Mouse (Mus musculus) heart, postnatal 0 days (tissue): Measurements from ENCODE around the gene Cyth3. TPM values are rescaled to one million over a fixed set of nuclear protein-coding genes. Genes with fewer than 3 reads are reported as not detected.

Source experiments
- ATAC-seq: fragments of 200-750 bp; cut with Nextera tagmentation; 2 replicates; pipeline ENCODE4 v1.8.0; 2017; ENCODE audit warnings: low read depth, moderate number of reproducible peaks, moderate library complexity; ENCODE audit not compliant: insufficient read depth
- DNase-seq: peaks from one replicate; pipeline ENCODE4 v3.0.0-alpha.2; 2016; ENCODE audit warnings: low spot score
- H3K27ac ChIP-seq: fragments of 300-500 bp; sonication (generic); 2 replicates; pipeline ENCODE4 v1.5.1; 2014; ENCODE audit warnings: low read depth, mild to moderate bottlenecking
- H3K27me3 ChIP-seq: fragments of 300-500 bp; sonication (generic); 2 replicates; pipeline ENCODE4 v1.6.1; 2014; ENCODE audit warnings: low read length, mixed read lengths; ENCODE audit not compliant: control insufficient read depth, insufficient read depth
- H3K36me3 ChIP-seq: fragments of 300-500 bp; sonication (generic); replicated peaks from 2 replicates; pipeline ENCODE4 v1.6.1; 2014; ENCODE audit warnings: low read length, mixed read lengths; ENCODE audit not compliant: control insufficient read depth, insufficient read depth
- H3K4me1 ChIP-seq: fragments of 300-500 bp; sonication (generic); 2 replicates; pipeline ENCODE4 v1.6.1; 2014; ENCODE audit warnings: antibody characterized with exemption; ENCODE audit not compliant: control insufficient read depth, insufficient read depth
- H3K4me2 ChIP-seq: fragments of 300-500 bp; sonication (generic); 2 replicates; pipeline ENCODE4 v1.6.1; 2014; ENCODE audit warnings: low read depth, mild to moderate bottlenecking, low read length, moderate library complexity
- H3K4me3 ChIP-seq: fragments of 300-500 bp; sonication (generic); 2 replicates; pipeline ENCODE4 v1.5.1; 2014; ENCODE audit warnings: low read depth, low read length
- H3K9ac ChIP-seq: fragments of 300-500 bp; sonication (generic); replicated peaks from 2 replicates; pipeline ENCODE4 v1.6.1; 2014; ENCODE audit warnings: low read depth, low read length, mixed read lengths
- H3K9me3 ChIP-seq: fragments of 300-500 bp; sonication (generic); replicated peaks from 2 replicates; pipeline ENCODE4 v1.6.1; 2016; ENCODE audit warnings: low read length; ENCODE audit not compliant: control insufficient read depth
- CTCF ChIP-seq: IDR thresholded peaks from 2 replicates; pipeline ENCODE4 v1.5.1; 2016; ENCODE audit warnings: antibody characterized with exemption, control low read depth, low read depth
- EP300 ChIP-seq: IDR thresholded peaks from 2 replicates; pipeline ENCODE4 v1.6.1; 2016; ENCODE audit warnings: antibody characterized with exemption, low read depth
- WGBS: fragments of 180-500 bp; shearing (Covaris S2); extraction: QIAGEN DNeasy Blood & Tissue Kit; methylation state at CpG from one replicate; pipeline ENCODE4 v1.1.7; 2014; 5-methylcytosine and 5-hydroxymethylcytosine counted together
- polyA plus RNA-seq: library from polyadenylated mRNA; unstranded; fragments of >200 nt; fragmentation: Nextera tagmentation; extraction: Ambion mirVana; gene quantifications from 2 replicates; pipeline ENCODE4 v1.2.1, GENCODE M21; 2015
- total RNA-seq: library from RNA; depleted of rRNA; stranded (reverse); fragments of >200 nt; gene quantifications from 2 replicates; pipeline ENCODE4 v1.2.3, GENCODE M21; 2014; ENCODE audit warnings: low replicate concordance

The Cyth3 gene
- total and polyA plus RNA-seq, 2 experiments from 2014 or later = 45.2 to 84.1 TPM

DNA sequence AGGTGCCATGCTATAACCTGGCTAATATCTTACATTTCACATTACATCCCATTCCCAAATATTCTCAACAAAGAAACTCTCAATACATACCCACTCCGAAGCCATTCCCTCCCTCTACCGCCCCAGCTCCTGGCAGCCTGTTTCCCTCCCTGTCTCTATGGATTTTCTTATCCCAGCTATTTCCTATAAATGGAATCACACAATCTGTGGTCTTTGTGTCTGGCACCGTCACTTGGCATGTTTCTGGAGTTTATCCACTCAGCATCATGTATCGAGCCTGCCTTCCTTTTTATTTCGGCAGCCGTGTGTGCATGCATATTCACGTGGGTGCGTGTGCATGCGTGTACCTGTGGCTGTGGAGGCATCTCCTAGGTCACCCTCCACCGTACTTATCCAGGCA is 14.1 kb upstream of the Cyth3 start:
- Histone ChIP-seq H3K9ac (no peak overlapping the region), H3K4me1 (no peaks in the 10 kb centered on the region), H3K27ac (no peak overlapping the region), H3K27me3 (no peaks in the 10 kb centered on the region), H3K36me3 (no peaks in the 10 kb centered on the region), H3K4me3 (no peak overlapping the region), H3K9me3 (no peaks in the 10 kb centered on the region), H3K4me2 (no peak overlapping the region)
- WGBS = 71% methylated on average over 10 of the region's 10 CpGs
- ATAC-seq = no peak
- DNase-seq = no peak
- TF ChIP-seq EP300 = no peak
- TF ChIP-seq CTCF = no peak

DNA sequence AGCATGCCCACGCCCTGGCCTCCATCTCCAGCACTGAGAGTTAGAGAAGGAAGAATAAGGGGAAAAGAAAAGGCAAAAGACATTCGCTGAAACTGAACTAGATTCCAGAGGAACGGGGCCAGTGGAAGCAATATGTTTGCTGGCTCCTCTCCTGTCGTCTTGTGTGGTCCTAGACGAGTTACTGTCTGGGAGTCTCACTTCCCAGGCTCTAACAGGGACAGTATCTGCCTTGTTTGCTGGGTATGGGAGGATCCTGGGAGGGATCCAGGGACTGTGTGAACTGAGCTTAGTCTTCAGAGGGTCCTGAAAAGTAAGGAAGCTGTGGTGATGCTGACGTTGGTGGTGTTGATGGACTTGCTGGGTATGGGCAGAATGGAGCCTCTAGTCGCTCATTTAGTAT is 10.3 kb upstream of the Cyth3 start:
- Histone ChIP-seq H3K4me1 (no peaks in the 10 kb centered on the region), H3K36me3 (no peaks in the 10 kb centered on the region), H3K4me2 (no peak overlapping the region), H3K27ac (no peak overlapping the region), H3K9me3 (no peaks in the 10 kb centered on the region), H3K27me3 (no peaks in the 10 kb centered on the region), H3K4me3 (no peak overlapping the region), H3K9ac (no peak overlapping the region)
- no peak for ATAC-seq
- WGBS = 74% methylated on average over 7 of the region's 7 CpGs
- no peak for DNase-seq
- TF ChIP-seq EP300 (no peak), CTCF (no peak)

DNA sequence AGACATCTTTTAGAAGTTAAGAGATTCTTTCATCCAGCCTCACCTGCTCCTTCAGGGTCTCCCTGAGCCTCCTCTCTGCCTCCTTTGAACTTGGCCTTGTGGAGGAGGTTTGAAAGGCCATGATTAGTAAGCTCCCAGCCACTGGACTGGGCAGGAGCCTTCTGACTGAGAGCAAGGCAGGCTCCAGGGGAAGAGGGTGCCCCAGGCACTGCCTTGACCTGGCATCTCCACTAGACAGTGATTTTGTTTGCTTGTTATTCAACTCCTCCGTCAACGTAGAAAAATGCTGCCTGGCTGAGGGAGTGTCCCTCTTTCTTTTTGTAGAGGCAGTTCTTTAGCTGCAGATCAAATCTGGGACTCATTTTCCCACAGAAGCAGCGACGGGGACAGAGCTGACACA is 9.0 kb upstream of the Cyth3 start:
- H3K27ac ChIP-seq = no peak overlapping the region
- no peaks in the 10 kb centered on the region for H3K9me3 ChIP-seq
- H3K27me3 ChIP-seq = no peaks in the 10 kb centered on the region
- no peak overlapping the region for H3K4me2 ChIP-seq
- 75% methylated on average over 4 of the region's 4 CpGs for WGBS
- H3K4me1 ChIP-seq = peaks cover 3% of the 10 kb centered on the region
- DNase-seq = no peak
- no peak overlapping the region for H3K9ac ChIP-seq
- no peaks in the 10 kb centered on the region for H3K36me3 ChIP-seq
- TF ChIP-seq CTCF = no peak
- no peak for TF ChIP-seq EP300
- no peak for ATAC-seq
- no peak overlapping the region for H3K4me3 ChIP-seq

DNA sequence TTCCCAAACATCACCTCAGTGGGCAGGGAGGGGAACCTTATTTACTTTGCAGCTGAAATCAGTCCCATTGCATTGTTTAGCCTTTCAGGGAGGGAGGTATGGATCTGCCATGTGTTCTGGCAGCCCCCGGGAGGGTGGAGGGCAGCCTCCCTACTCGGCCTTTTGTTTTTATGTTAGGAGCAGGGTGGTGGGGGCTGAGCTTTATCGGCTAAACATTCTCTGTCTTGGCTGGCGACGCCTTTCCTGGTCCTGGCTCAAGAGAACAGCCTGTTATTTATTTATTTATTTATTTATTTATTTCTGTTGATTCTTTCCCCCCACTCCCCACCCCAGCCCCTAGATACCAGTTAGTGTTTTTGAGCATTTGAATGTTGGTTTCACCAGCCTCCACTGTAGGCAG is 7.7 kb upstream of the Cyth3 start:
- Histone ChIP-seq H3K36me3 (no peaks in the 10 kb centered on the region), H3K27me3 (no peaks in the 10 kb centered on the region), H3K9me3 (no peaks in the 10 kb centered on the region), H3K4me1 (peaks cover 11% of the 10 kb centered on the region), H3K9ac (no peak overlapping the region), H3K4me2 (no peak overlapping the region), H3K27ac (no peak overlapping the region), H3K4me3 (no peak overlapping the region)
- TF ChIP-seq CTCF = no peak
- WGBS = 69% methylated on average over 5 of the region's 5 CpGs
- DNase-seq (no peak), ATAC-seq (no peak)

DNA sequence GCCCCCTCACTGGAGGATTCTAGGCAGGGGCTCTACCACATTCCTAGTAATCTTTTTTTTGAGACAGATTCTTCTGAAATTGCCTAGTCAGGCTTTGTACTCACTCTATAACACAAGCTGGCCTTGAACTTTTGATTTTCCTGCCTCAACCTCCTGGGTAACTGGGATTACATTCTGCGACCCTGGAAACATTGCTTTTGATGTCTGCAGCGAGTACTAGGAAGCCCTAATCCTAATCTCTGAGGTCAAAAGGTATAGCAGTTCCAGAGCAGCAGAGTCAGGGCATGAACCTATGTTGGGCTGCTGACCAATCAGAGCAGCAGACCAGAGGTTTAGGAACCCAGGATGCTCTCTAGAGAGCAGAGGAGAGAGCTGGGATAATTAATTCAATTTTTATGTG is 6.9 kb upstream of the Cyth3 start:
- H3K9me3 ChIP-seq = no peaks in the 10 kb centered on the region
- no peak for TF ChIP-seq CTCF
- TF ChIP-seq EP300 = no peak
- H3K36me3 ChIP-seq = no peaks in the 10 kb centered on the region
- no peak overlapping the region for H3K4me2 ChIP-seq
- DNase-seq = no peak
- no peak for ATAC-seq
- H3K4me1 ChIP-seq = peaks cover 11% of the 10 kb centered on the region
- WGBS = 84% methylated on average over 2 of the region's 2 CpGs
- no peak overlapping the region for H3K4me3 ChIP-seq
- H3K27me3 ChIP-seq = no peaks in the 10 kb centered on the region
- H3K9ac ChIP-seq = no peak overlapping the region
- no peak overlapping the region for H3K27ac ChIP-seq

DNA sequence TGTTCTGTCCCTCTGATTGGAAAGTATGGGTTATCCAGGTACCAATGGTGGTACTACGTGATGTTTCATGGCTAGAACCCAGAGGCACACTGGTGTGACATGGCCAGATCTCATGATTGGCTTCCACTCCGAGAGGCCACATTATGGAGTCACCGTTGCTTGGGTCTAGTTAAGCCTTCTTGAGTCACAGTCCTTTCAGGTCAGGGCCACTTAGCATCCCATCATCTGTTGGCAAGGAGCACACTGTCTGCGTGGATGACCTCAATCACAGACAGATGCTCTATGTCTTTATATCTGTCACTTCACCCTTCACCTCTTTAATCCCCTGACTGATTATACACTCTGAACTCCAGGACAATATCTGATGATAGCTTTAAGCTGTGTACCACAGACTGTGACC is 6.1 kb upstream of the Cyth3 start:
- DNase-seq (no peak), ATAC-seq (no peak)
- Histone ChIP-seq H3K27me3 (no peaks in the 10 kb centered on the region), H3K4me1 (peaks cover 11% of the 10 kb centered on the region), H3K4me2 (no peak overlapping the region), H3K9me3 (no peaks in the 10 kb centered on the region), H3K4me3 (no peak overlapping the region), H3K9ac (no peak overlapping the region), H3K36me3 (no peaks in the 10 kb centered on the region), H3K27ac (no peak overlapping the region)
- TF ChIP-seq CTCF (no peak), EP300 (no peak)
- 88% methylated on average over 4 of the region's 4 CpGs for WGBS
